Mouse (Mus musculus) thymus, adult 2 months (tissue): Measurements from ENCODE around the gene Ncapd3.

Experiments
- CTCF ChIP-seq: fragments of 200-500 bp; IDR thresholded peaks from 2 replicates; pipeline ENCODE4 v1.5.1; 2012; ENCODE audit warnings: mild to moderate bottlenecking, control low read depth, low read length, moderate library complexity, borderline replicate concordance; ENCODE audit not compliant: control insufficient read depth, poor library complexity, insufficient read depth; ENCODE audit errors: extremely low read depth
- POLR2A ChIP-seq: fragments of 200-500 bp; IDR thresholded peaks from 2 replicates; pipeline ENCODE4 v1.6.1; 2012; ENCODE audit warnings: mild to moderate bottlenecking, low read length, control low read depth, moderate library complexity; ENCODE audit not compliant: control insufficient read depth, poor library complexity, insufficient read depth; ENCODE audit errors: extremely low read depth

- TF ChIP-seq POLR2A (no peak), CTCF (no peak)
These were observed 78.5 kb downstream of the Ncapd3 start for GRCm38 (mm10) chr9:27108451-27108850.
